Mouse (Mus musculus) limb, embryonic 14.5 days (tissue): Measurements from ENCODE around the gene Cd300c. TPM values are rescaled to one million over a fixed set of nuclear protein-coding genes. Genes with fewer than 3 reads are reported as not detected.
"Not testable (repeated sequence)": the region's sequence is repeated elsewhere in the genome, so short reads cannot be mapped to it uniquely, and the experiment has no call there.

Source experiments
- ATAC-seq: fragments of 200-750 bp; cut with Nextera tagmentation; 2 replicates; pipeline ENCODE4 v1.8.0; 2017; ENCODE audit warnings: low read depth, moderate number of reproducible peaks, moderate TSS enrichment; ENCODE audit not compliant: low FRiP score
- DNase-seq: peaks from one replicate; pipeline ENCODE4 v3.0.0-alpha.2; 2015; ENCODE audit warnings: low spot score
- H3K27ac ChIP-seq: fragments of 300-500 bp; sonication (generic); replicated peaks from 2 replicates; pipeline ENCODE4 v1.5.1; 2014; ENCODE audit warnings: low read depth, mild to moderate bottlenecking, low read length, moderate library complexity, mixed read lengths
- H3K27me3 ChIP-seq: fragments of 300-500 bp; sonication (generic); 2 replicates; pipeline ENCODE4 v1.6.1; 2014; ENCODE audit warnings: low read length, mixed read lengths; ENCODE audit not compliant: control insufficient read depth, insufficient read depth
- H3K36me3 ChIP-seq: fragments of 300-500 bp; sonication (generic); 2 replicates; pipeline ENCODE4 v1.6.1; 2014; ENCODE audit warnings: mild to moderate bottlenecking, low read length, moderate library complexity, mixed read lengths; ENCODE audit not compliant: control insufficient read depth, insufficient read depth
- H3K4me1 ChIP-seq: fragments of 300-500 bp; sonication (generic); 2 replicates; pipeline ENCODE4 v1.6.1; 2014; ENCODE audit warnings: antibody characterized with exemption, low read length, mixed read lengths; ENCODE audit not compliant: control insufficient read depth, insufficient read depth
- H3K4me2 ChIP-seq: fragments of 300-500 bp; sonication (generic); replicated peaks from 2 replicates; pipeline ENCODE4 v1.6.1; 2014; ENCODE audit warnings: low read depth, mild to moderate bottlenecking, low read length, moderate library complexity; ENCODE audit not compliant: severe bottlenecking
- H3K4me3 ChIP-seq: fragments of 300-500 bp; sonication (generic); replicated peaks from 2 replicates; pipeline ENCODE4 v1.5.1; 2014; ENCODE audit warnings: low read length
- H3K9ac ChIP-seq: fragments of 300-500 bp; sonication (generic); 2 replicates; pipeline ENCODE4 v1.6.1; 2014; ENCODE audit warnings: mild to moderate bottlenecking, low read depth, low read length, moderate library complexity; ENCODE audit not compliant: severe bottlenecking
- H3K9me3 ChIP-seq: fragments of 300-500 bp; sonication (generic); 2 replicates; pipeline ENCODE4 v1.6.1; 2016; ENCODE audit warnings: low read length; ENCODE audit not compliant: control insufficient read depth
- POLR2A ChIP-seq: fragments of 200-500 bp; IDR thresholded peaks from 2 replicates; pipeline ENCODE4 v1.8.0; 2012; ENCODE audit warnings: inconsistent platforms, mild to moderate bottlenecking, moderate library complexity, borderline replicate concordance; ENCODE audit not compliant: insufficient read depth, insufficient read length; ENCODE audit errors: extremely low read depth
- WGBS: fragments of 180-500 bp; shearing (Covaris S2); extraction: QIAGEN DNeasy Blood & Tissue Kit; methylation state at CpG from one replicate; pipeline ENCODE4 v1.1.7; 2014; 5-methylcytosine and 5-hydroxymethylcytosine counted together
- polyA plus RNA-seq, 2 experiments: library from polyadenylated mRNA; depleted of rRNA in 1 of 2; stranded (reverse) in 1 of 2; unstranded in 1 of 2; fragments of >200 nt; fragmentation: Nextera tagmentation in 1 of 2; extraction: Ambion mirVana in 1 of 2; gene quantifications; 2 replicates each; pipeline versions ENCODE4 v1.2.1 to v1.2.3; 2012 to 2014

The Cd300c gene
- polyA plus RNA-seq, 2 experiments = not detected

DNA sequence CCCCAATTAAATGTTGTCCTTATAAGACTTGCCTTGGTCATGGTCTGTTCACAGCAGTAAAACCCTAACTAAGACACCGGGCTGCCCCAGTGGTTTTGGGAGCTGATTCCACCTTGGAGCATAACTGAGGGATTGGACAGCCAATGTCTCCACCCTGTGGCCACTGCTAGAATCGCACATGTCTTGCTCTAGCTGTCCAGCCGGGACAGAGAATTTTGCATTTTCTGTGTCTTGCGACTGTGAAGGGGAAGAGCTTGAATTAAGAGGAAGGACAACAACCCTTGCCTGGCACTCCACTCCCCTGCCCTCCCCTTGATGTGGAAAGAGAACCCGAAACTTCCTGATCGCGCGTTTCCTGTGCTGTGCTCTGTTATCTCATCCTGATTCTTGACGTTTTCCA lies 56.1 kb downstream of the Cd300c start:
- H3K4me3 ChIP-seq = no peak overlapping the region
- H3K4me1 ChIP-seq = no peaks in the 10 kb centered on the region
- no peak overlapping the region for H3K9ac ChIP-seq
- H3K36me3 ChIP-seq = no peaks in the 10 kb centered on the region
- no peak overlapping the region for H3K27ac ChIP-seq
- no peak overlapping the region for H3K4me2 ChIP-seq
- TF ChIP-seq POLR2A = no peak
- H3K9me3 ChIP-seq = no peaks in the 10 kb centered on the region
- no peaks in the 10 kb centered on the region for H3K27me3 ChIP-seq
- ATAC-seq (no peak; the same call in 1 of the 2 replicates), DNase-seq (peak; percentile 89)
- 17% methylated on average over 9 of the region's 9 CpGs for WGBS

DNA sequence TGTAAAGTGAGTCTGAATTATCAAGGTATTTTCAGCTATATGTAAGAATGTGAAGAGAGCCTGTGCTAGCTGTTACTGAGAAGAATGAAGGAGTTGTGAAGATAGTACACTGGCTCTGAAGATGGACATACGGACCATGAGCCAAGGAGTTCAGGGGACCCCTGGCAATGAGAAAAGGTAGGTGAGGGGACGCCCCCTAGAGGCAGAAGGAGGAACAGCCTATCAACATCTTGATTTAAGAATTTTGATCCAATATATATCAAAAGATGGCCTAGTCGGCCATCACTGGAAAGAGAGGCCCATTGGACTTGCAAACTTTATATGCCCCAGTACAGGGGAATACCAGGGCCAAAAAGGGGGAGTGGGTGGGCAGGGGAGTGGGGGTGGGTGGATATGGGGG lies 59.4 kb downstream of the Cd300c start:
- H3K4me1 ChIP-seq, DNase-seq, H3K4me3 ChIP-seq, H3K36me3 ChIP-seq, H3K9me3 ChIP-seq, H3K9ac ChIP-seq, H3K4me2 ChIP-seq, H3K27ac ChIP-seq, ATAC-seq, H3K27me3 ChIP-seq: not testable (repeated sequence)
- 38% methylated on average over 3 of the region's 3 CpGs for WGBS

GRCm38 (mm10) chr11:114908086-114908485 lies 60.9 kb downstream of the Cd300c start:
- no peak for TF ChIP-seq POLR2A
- Histone ChIP-seq H3K9me3 (no peaks in the 10 kb centered on the region), H3K4me2 (no peak overlapping the region), H3K27ac (no peak overlapping the region), H3K4me1 (no peaks in the 10 kb centered on the region), H3K4me3 (no peak overlapping the region), H3K36me3 (no peaks in the 10 kb centered on the region), H3K9ac (no peak overlapping the region), H3K27me3 (no peaks in the 10 kb centered on the region)
- WGBS = 55% methylated on average over 4 of the region's 4 CpGs
- ATAC-seq (no peak), DNase-seq (no peak)

DNA sequence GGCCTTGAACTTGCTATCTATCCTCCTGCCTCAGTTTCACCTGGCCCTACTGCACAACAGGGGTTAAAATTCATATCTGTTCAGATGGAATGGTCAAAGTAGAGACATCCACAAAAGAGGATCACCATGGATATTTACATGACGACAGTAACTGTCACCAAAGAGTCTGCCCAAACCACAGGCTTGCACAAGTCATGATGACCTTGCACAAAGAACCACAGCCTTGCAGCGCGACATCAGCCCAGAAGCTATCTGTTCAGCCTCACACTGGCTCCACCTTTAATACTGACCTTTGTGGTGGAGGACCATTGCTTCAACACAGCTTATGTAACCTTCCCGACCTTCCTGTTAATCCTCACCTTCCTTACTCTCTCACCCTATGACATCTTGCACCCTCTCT lies 61.4 kb downstream of the Cd300c start:
- no peaks in the 10 kb centered on the region for H3K4me1 ChIP-seq
- H3K27me3 ChIP-seq = no peaks in the 10 kb centered on the region
- no peak for ATAC-seq
- H3K36me3 ChIP-seq = no peaks in the 10 kb centered on the region
- no peak for TF ChIP-seq POLR2A
- WGBS = 75% methylated on average over 4 of the region's 4 CpGs
- no peak overlapping the region for H3K9ac ChIP-seq
- no peak overlapping the region for H3K4me2 ChIP-seq
- no peak overlapping the region for H3K27ac ChIP-seq
- DNase-seq = no peak
- no peaks in the 10 kb centered on the region for H3K9me3 ChIP-seq
- no peak overlapping the region for H3K4me3 ChIP-seq

Other genes starting within 250 kb of the Cd300c start
- gene Dnaic2, start 241.7 kb downstream of the Cd300c start, polyA plus RNA-seq (2012; rRNA removed) = 1.6 and 1.7 TPM in 2 replicates
- gene Dnaic2, start 241.7 kb downstream of the Cd300c start, polyA plus RNA-seq (2014; fragmentation: Nextera tagmentation; extraction: Ambion mirVana) = 0.55 and 0.86 TPM in 2 replicates
- 0.93 and 1.1 TPM in 2 replicates for gene Kif19a, start 203.8 kb downstream of the Cd300c start, polyA plus RNA-seq (2012; rRNA removed)
- gene Kif19a, start 203.8 kb downstream of the Cd300c start, polyA plus RNA-seq (2014; fragmentation: Nextera tagmentation; extraction: Ambion mirVana) = 0.17 and 0.39 TPM in 2 replicates
- 2.7 and 3.2 TPM in 2 replicates for gene Btbd17, start 173.2 kb downstream of the Cd300c start, polyA plus RNA-seq (2012; rRNA removed)
- gene Btbd17, start 173.2 kb downstream of the Cd300c start, polyA plus RNA-seq (2014; fragmentation: Nextera tagmentation; extraction: Ambion mirVana) = 1.00 and 1.4 TPM in 2 replicates
- 0.19 TPM in 1 of 2 replicates, not detected in the other for gene Gpr142, start 170.2 kb downstream of the Cd300c start, polyA plus RNA-seq (2012; rRNA removed)
- not detected in 2 replicates for gene Gpr142, start 170.2 kb downstream of the Cd300c start, polyA plus RNA-seq (2014; fragmentation: Nextera tagmentation; extraction: Ambion mirVana)
- 34.1 and 48.8 TPM in 2 replicates for gene Gprc5c, start 118.0 kb downstream of the Cd300c start, polyA plus RNA-seq (2012; rRNA removed)
- 35.5 and 42.3 TPM in 2 replicates for gene Gprc5c, start 118.0 kb downstream of the Cd300c start, polyA plus RNA-seq (2014; fragmentation: Nextera tagmentation; extraction: Ambion mirVana)
- 2.2 and 3.1 TPM in 2 replicates for gene Cd300a, start 79.1 kb downstream of the Cd300c start, polyA plus RNA-seq (2012; rRNA removed)
- gene Cd300a, start 79.1 kb downstream of the Cd300c start, polyA plus RNA-seq (2014; fragmentation: Nextera tagmentation; extraction: Ambion mirVana) = 1.2 and 1.5 TPM in 2 replicates
- 0.33 TPM in 2 replicates for gene Cd300lb, start 34.8 kb downstream of the Cd300c start, polyA plus RNA-seq (2012; rRNA removed)
- 0.32 and 0.82 TPM in 2 replicates for gene Cd300lb, start 34.8 kb downstream of the Cd300c start, polyA plus RNA-seq (2014; fragmentation: Nextera tagmentation; extraction: Ambion mirVana)
- gene Cd300ld, start 20.8 kb upstream of the Cd300c start, polyA plus RNA-seq (2012; rRNA removed) = 0.13 and 0.22 TPM in 2 replicates
- 0.29 and 0.36 TPM in 2 replicates for gene Cd300ld, start 20.8 kb upstream of the Cd300c start, polyA plus RNA-seq (2014; fragmentation: Nextera tagmentation; extraction: Ambion mirVana)
- 2.4 and 2.7 TPM in 2 replicates for gene Cd300c2, start 32.7 kb upstream of the Cd300c start, polyA plus RNA-seq (2012; rRNA removed)
- gene Cd300c2, start 32.7 kb upstream of the Cd300c start, polyA plus RNA-seq (2014; fragmentation: Nextera tagmentation; extraction: Ambion mirVana) = 4.0 and 4.1 TPM in 2 replicates
- gene Cd300ld2, start 47.0 kb upstream of the Cd300c start, polyA plus RNA-seq (2012; rRNA removed) = 0.23 TPM in 1 of 2 replicates, not detected in the other
- gene Cd300ld2, start 47.0 kb upstream of the Cd300c start, polyA plus RNA-seq (2014; fragmentation: Nextera tagmentation; extraction: Ambion mirVana) = not detected in 2 replicates
- 0.18 TPM in 1 of 2 replicates, not detected in the other for gene Cd300ld4, start 57.9 kb upstream of the Cd300c start, polyA plus RNA-seq (2012; rRNA removed)
- gene Cd300ld4, start 57.9 kb upstream of the Cd300c start, polyA plus RNA-seq (2014; fragmentation: Nextera tagmentation; extraction: Ambion mirVana) = not detected in 2 replicates
- gene Cd300ld5, start 68.6 kb upstream of the Cd300c start, polyA plus RNA-seq (2012; rRNA removed) = 0.24 and 0.48 TPM in 2 replicates
- not detected in 2 replicates for gene Cd300ld5, start 68.6 kb upstream of the Cd300c start, polyA plus RNA-seq (2014; fragmentation: Nextera tagmentation; extraction: Ambion mirVana)
- 0.37 and 0.65 TPM in 2 replicates for gene Cd300ld3, start 79.3 kb upstream of the Cd300c start, polyA plus RNA-seq (2012; rRNA removed)
- not detected in 2 replicates for gene Cd300ld3, start 79.3 kb upstream of the Cd300c start, polyA plus RNA-seq (2014; fragmentation: Nextera tagmentation; extraction: Ambion mirVana)
- gene Cd300e, start 93.0 kb upstream of the Cd300c start, polyA plus RNA-seq (2012; rRNA removed) = 0.10 and 0.15 TPM in 2 replicates
- gene Cd300e, start 93.0 kb upstream of the Cd300c start, polyA plus RNA-seq (2014; fragmentation: Nextera tagmentation; extraction: Ambion mirVana) = 0.08 and 0.10 TPM in 2 replicates
- 1.5 and 1.7 TPM in 2 replicates for gene Rab37, start 122.3 kb upstream of the Cd300c start, polyA plus RNA-seq (2012; rRNA removed)
- gene Rab37, start 122.3 kb upstream of the Cd300c start, polyA plus RNA-seq (2014; fragmentation: Nextera tagmentation; extraction: Ambion mirVana) = 1.5 and 1.8 TPM in 2 replicates
- 0.35 and 0.65 TPM in 2 replicates for gene Cd300lf, start 164.8 kb upstream of the Cd300c start, polyA plus RNA-seq (2012; rRNA removed)
- gene Cd300lf, start 164.8 kb upstream of the Cd300c start, polyA plus RNA-seq (2014; fragmentation: Nextera tagmentation; extraction: Ambion mirVana) = 0.14 and 0.29 TPM in 2 replicates
- gene Slc9a3r1, start 194.2 kb upstream of the Cd300c start, polyA plus RNA-seq (2012; rRNA removed) = 19.1 and 22.0 TPM in 2 replicates
- 29.9 and 33.7 TPM in 2 replicates for gene Slc9a3r1, start 194.2 kb upstream of the Cd300c start, polyA plus RNA-seq (2014; fragmentation: Nextera tagmentation; extraction: Ambion mirVana)
- 9.2 and 16.9 TPM in 2 replicates for gene Tmem104, start 218.3 kb upstream of the Cd300c start, polyA plus RNA-seq (2012; rRNA removed)
- 11.4 and 12.4 TPM in 2 replicates for gene Tmem104, start 218.3 kb upstream of the Cd300c start, polyA plus RNA-seq (2014; fragmentation: Nextera tagmentation; extraction: Ambion mirVana)
- 25.6 and 32.1 TPM in 2 replicates for gene Nat9, start 218.7 kb upstream of the Cd300c start, polyA plus RNA-seq (2012; rRNA removed)
- 20.0 and 24.3 TPM in 2 replicates for gene Nat9, start 218.7 kb upstream of the Cd300c start, polyA plus RNA-seq (2014; fragmentation: Nextera tagmentation; extraction: Ambion mirVana)